Mouse (Mus musculus) WW6 (cell line): ENCODE measurements around the gene Plxnc1.

Experiments
- DNase-seq: peaks from one replicate; pipeline ENCODE4 v3.0.0-alpha.2; 2013; ENCODE audit warnings: low read depth, low spot score

Gene Plxnc1

DNA sequence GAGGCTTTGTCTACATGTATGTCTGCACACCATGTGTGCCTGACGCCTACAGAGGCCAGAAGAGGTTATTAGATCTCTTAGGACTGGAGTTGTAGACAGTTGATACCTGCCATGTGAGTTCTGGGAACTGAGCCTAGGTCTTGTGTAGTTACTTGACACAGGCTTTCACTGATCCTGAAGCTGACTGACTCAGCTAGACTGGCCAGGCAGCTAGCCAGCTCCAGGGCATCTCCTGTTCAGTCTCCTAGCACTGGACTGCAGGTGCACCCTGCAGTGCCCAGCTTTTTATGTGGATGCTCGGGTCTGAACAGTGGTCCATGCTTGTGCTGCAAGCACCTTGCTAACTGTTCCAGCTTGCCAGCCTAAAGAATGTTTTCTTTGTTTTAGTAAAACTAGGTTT is 197.6 kb downstream of the Plxnc1 start:
- DNase-seq, result no peak

GRCm38 (mm10) chr10:94741459-94741858 is 203.2 kb downstream of the Plxnc1 start:
- no peak for DNase-seq
